Mouse (Mus musculus) mesoderm, embryonic 11.5 days (tissue): ENCODE data around the gene Mknk2.
"Not testable (repeated sequence)": the region's sequence is repeated elsewhere in the genome, so short reads cannot be mapped to it uniquely, and the experiment has no call there.

Source experiments
- DNase-seq: peaks from one replicate; pipeline ENCODE4 v3.0.0-alpha.2; 2012; ENCODE audit warnings: low read depth, low spot score

Gene Mknk2

GRCm38 (mm10) chr10:80653156-80653720 is 24.7 kb downstream of the Mknk2 start:
- no peak for DNase-seq

- no peak for DNase-seq
Measured at GRCm38 (mm10) chr10:80650392-80650791, 27.5 kb downstream of the Mknk2 start.

GRCm38 (mm10) chr10:80649910-80650309 is 28.0 kb downstream of the Mknk2 start:
- DNase-seq, result not testable (repeated sequence)

GRCm38 (mm10) chr10:80646936-80647335 is 31.0 kb downstream of the Mknk2 start:
- no peak for DNase-seq

- no peak for DNase-seq
Measured at GRCm38 (mm10) chr10:80635345-80635744, 42.6 kb downstream of the Mknk2 start.

DNA sequence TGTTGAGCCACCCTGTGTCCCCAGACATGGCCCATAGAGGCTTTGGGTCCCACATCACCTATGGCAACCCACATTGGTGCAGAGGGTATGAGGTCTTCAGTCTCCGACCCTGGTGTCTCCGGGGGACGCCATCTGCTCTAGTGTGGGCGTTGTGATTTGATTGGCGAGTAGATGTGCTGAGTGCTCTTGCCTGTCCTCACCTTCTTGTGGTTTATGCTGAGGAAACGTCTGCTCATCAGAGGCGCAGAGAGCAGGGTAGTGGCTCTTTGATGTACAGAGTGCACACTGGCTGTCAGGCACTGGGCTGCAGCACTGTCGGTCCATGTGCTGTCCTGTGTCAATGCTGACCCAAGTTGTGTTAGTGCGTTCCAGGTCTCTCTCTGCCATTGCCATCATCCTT is 49.0 kb downstream of the Mknk2 start:
- no peak for DNase-seq

GRCm38 (mm10) chr10:80627685-80628084 is 50.2 kb downstream of the Mknk2 start:
- DNase-seq, result no peak

GRCm38 (mm10) chr10:80625764-80626163 is 52.1 kb downstream of the Mknk2 start:
- DNase-seq, result no peak

- DNase-seq, result peak; percentile 59
Measured at GRCm38 (mm10) chr10:80623457-80624191, 54.3 kb downstream of the Mknk2 start.

- peak; percentile 34 for DNase-seq
Measured at GRCm38 (mm10) chr10:80622661-80623456, 55.1 kb downstream of the Mknk2 start, which contains the start of gene Csnk1g2. Gene Csnk1g2 (plus strand): TSS chr10:80622838.

DNA sequence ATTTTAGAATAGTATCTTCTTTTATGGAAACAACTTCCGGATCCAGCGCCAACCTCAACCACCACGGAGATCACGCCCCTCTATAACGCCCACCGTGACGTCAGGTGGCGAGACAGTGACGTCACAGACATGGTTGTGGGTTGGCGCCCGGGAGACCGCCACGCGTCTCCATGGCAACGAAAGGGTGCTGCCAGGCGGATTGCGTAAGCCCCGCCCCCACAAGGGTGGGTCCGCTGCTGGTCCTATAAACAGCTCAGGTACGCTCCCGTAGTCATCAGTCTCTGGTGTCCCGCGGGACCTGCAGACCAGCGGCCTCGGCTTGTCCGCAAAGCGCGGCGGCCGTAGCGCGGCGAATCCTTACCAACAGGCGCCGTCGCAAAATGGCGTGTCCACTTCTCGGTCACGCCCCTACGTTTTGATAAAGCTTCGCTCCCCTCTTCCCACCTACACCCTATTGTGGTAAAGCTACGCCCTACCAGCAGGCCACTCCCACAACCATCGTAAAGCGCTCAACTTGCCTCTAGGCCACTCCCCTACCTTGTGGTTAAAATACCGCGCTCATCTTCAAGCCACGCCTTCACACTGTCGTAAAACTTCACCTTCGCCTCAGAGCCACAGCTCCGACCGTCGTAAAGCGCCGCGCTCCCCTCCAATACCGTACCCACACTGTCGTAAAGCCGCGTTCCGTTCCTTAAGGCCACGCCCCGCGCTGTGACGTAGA is 55.8 kb downstream of the Mknk2 start:
- DNase-seq, result peak; percentile 100

- no peak for DNase-seq
Measured at GRCm38 (mm10) chr10:80621690-80621939, 56.3 kb downstream of the Mknk2 start.

GRCm38 (mm10) chr10:80620796-80621689 is 56.9 kb downstream of the Mknk2 start:
- no peak for DNase-seq

- DNase-seq, result no peak
Measured at GRCm38 (mm10) chr10:80620365-80620764, 57.5 kb downstream of the Mknk2 start.

GRCm38 (mm10) chr10:80619465-80620244 is 58.3 kb downstream of the Mknk2 start:
- no peak for DNase-seq

DNA sequence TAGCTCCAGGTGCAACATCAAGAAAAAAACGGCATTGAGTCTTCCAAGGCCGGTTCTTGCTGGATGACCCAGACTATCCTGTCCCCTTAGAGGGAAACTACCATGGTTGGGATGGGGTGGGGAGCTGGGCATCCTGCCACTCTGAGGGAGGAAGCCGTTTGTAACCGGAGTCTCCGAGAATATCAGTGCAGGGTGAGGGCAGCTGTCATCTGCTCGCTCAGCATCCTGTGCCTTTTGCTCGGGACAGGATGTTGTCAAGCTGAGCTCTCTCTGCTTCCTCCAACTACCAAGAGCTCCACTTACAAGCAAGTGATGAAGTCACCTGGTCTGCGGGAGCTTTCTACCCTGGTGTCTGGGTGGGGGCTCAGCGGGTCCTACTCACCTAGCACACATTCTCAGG is 59.7 kb downstream of the Mknk2 start:
- no peak for DNase-seq
